Mouse (Mus musculus) liver, postnatal 0 days (tissue): ENCODE measurements at regions not wholly inside any gene's neighbourhood (a gene's known extent, or its start where the extent isn't known, plus 50 kb on each side); places are given as distances from the start of the nearest gene placed in this dataset.

Experiments
- ATAC-seq: fragments of 200-750 bp; cut with Nextera tagmentation; 2 replicates; pipeline ENCODE4 v1.8.0; 2017; ENCODE audit warnings: mild to moderate bottlenecking, moderate library complexity
- DNase-seq: peaks from one replicate; pipeline ENCODE4 v3.0.0-alpha.2; 2016
- H3K27ac ChIP-seq: fragments of 300-500 bp; sonication (generic); 2 replicates; pipeline ENCODE4 v1.5.1; 2014; ENCODE audit warnings: antibody characterized with exemption, moderate library complexity, mild to moderate bottlenecking, low read depth
- H3K27me3 ChIP-seq: fragments of 300-500 bp; sonication (generic); 2 replicates; pipeline ENCODE4 v1.6.1; 2014; ENCODE audit warnings: low read length, control low read depth, mixed read lengths; ENCODE audit not compliant: insufficient read depth
- H3K36me3 ChIP-seq: fragments of 300-500 bp; sonication (generic); replicated peaks from 2 replicates; pipeline ENCODE4 v1.6.1; 2014; ENCODE audit warnings: mild to moderate bottlenecking, control low read depth, low read length, moderate library complexity, mixed read lengths; ENCODE audit not compliant: insufficient read depth
- H3K4me1 ChIP-seq: fragments of 300-500 bp; sonication (generic); 2 replicates; pipeline ENCODE4 v1.6.1; 2014; ENCODE audit warnings: antibody characterized with exemption, mild to moderate bottlenecking, control low read depth; ENCODE audit not compliant: insufficient read depth
- H3K4me2 ChIP-seq: fragments of 300-500 bp; sonication (generic); 2 replicates; pipeline ENCODE4 v1.6.1; 2014; ENCODE audit warnings: low read depth, mild to moderate bottlenecking, low read length, moderate library complexity, mixed read lengths
- H3K4me3 ChIP-seq: fragments of 300-500 bp; sonication (generic); 2 replicates; pipeline ENCODE4 v1.5.1; 2014; ENCODE audit warnings: low read depth, low read length
- H3K9ac ChIP-seq: fragments of 300-500 bp; sonication (generic); replicated peaks from 2 replicates; pipeline ENCODE4 v1.6.1; 2014; ENCODE audit warnings: mild to moderate bottlenecking, moderate library complexity
- H3K9me3 ChIP-seq: fragments of 300-500 bp; sonication (generic); 2 replicates; pipeline ENCODE4 v1.6.1; 2016; ENCODE audit warnings: mild to moderate bottlenecking, control low read depth, low read length, mixed read lengths
- CTCF ChIP-seq: sonication (generic); IDR thresholded peaks from 2 replicates; pipeline ENCODE4 v1.5.1; 2016; ENCODE audit warnings: antibody characterized with exemption, low read depth
- EP300 ChIP-seq: IDR thresholded peaks from 2 replicates; pipeline ENCODE4 v1.6.1; 2016; ENCODE audit warnings: antibody characterized with exemption, low read depth, mild to moderate bottlenecking
- WGBS: fragments of 180-500 bp; shearing (Covaris S2); extraction: QIAGEN DNeasy Blood & Tissue Kit; methylation state at CpG from one replicate; pipeline ENCODE4 v1.1.7; 2014; ENCODE audit not compliant: insufficient replicate concordance; 5-methylcytosine and 5-hydroxymethylcytosine counted together

- no peaks in the 10 kb centered on the region for H3K36me3 ChIP-seq
- no peak for ATAC-seq
- peak; percentile 22 for DNase-seq
Measured at GRCm38 (mm10) chr14:39532689-39533088, 59.8 kb upstream of the Nrg3 start.

More at GRCm38 (mm10) chr14:39532689-39533088, 59.8 kb upstream of the Nrg3 start:
- Histone ChIP-seq H3K9me3 (no peaks in the 10 kb centered on the region), H3K4me2 (no peak overlapping the region), H3K27me3 (no peaks in the 10 kb centered on the region), H3K27ac (no peak overlapping the region), H3K4me1 (no peaks in the 10 kb centered on the region), H3K4me3 (no peak overlapping the region), H3K9ac (no peak overlapping the region)
- 20% methylated on average over 2 of the region's 2 CpGs for WGBS
- peak; percentile 71 for TF ChIP-seq CTCF
- no peak for TF ChIP-seq EP300
